Mouse (Mus musculus) effector memory CD4-positive, alpha-beta T cell, adult 7 months (primary cell): ENCODE data around the gene Vmn1r33. TPM values are rescaled to one million over a fixed set of nuclear protein-coding genes. Genes with fewer than 3 reads are reported as not detected.

ENCODE experiments used
- polyA plus RNA-seq: library from polyadenylated mRNA; unstranded; fragments of 100-300 nt; shearing (Covaris generic); gene quantifications from one replicate; pipeline ENCODE4 v1.2.1, GENCODE M21; 2017

The Vmn1r33 gene
- polyA plus RNA-seq: 0.85 TPM

GRCm38 (mm10) chr6:66618182-66618581 is at the start of gene Vmn1r33:
TSS of gene Vmn1r33 (minus strand) at chr6:66618282.

GRCm38 (mm10) chr6:66643779-66644178 is 25.7 kb upstream of the Vmn1r33 start, which contains the start of gene Vmn1r34:
TSS of gene Vmn1r34 (minus strand) at chr6:66643879.

Other genes starting within 250 kb of the Vmn1r33 start
- gene Mad2l1, start 82.9 kb downstream of the Vmn1r33 start, polyA plus RNA-seq: 14.7 TPM
- gene Vmn1r32, start 58.2 kb downstream of the Vmn1r33 start, polyA plus RNA-seq: not detected
- gene Vmn1r34, start 25.6 kb upstream of the Vmn1r33 start, polyA plus RNA-seq: not detected
- gene Vmn1r35, start 67.6 kb upstream of the Vmn1r33 start, polyA plus RNA-seq: not detected
- not detected for gene Vmn1r36, start 100.9 kb upstream of the Vmn1r33 start, polyA plus RNA-seq
- gene Vmn1r37, start 111.1 kb upstream of the Vmn1r33 start, polyA plus RNA-seq: not detected
- gene Vmn1r38, start 164.3 kb upstream of the Vmn1r33 start, polyA plus RNA-seq: not detected
- not detected for gene Vmn1r39, start 192.3 kb upstream of the Vmn1r33 start, polyA plus RNA-seq